Mouse (Mus musculus) heart, embryonic 15.5 days (tissue): ENCODE results near the gene F12. TPM values are rescaled to one million over a fixed set of nuclear protein-coding genes. Genes with fewer than 3 reads are reported as not detected.
"Not testable (repeated sequence)": the region's sequence is repeated elsewhere in the genome, so short reads cannot be mapped to it uniquely, and the experiment has no call there.

Experiments
- ATAC-seq: fragments of 200-750 bp; cut with Nextera tagmentation; replicated peaks from 2 replicates; pipeline ENCODE4 v1.8.0; 2017; ENCODE audit warnings: low read depth, moderate TSS enrichment; ENCODE audit not compliant: insufficient number of reproducible peaks, insufficient read depth, low FRiP score
- H3K27ac ChIP-seq: fragments of 300-500 bp; sonication (generic); 2 replicates; pipeline ENCODE4 v1.5.1; 2015; ENCODE audit warnings: mild to moderate bottlenecking, inconsistent platforms
- H3K27me3 ChIP-seq: fragments of 300-500 bp; sonication (generic); 2 replicates; pipeline ENCODE4 v1.6.1; 2015; ENCODE audit warnings: inconsistent platforms
- H3K36me3 ChIP-seq: fragments of 300-500 bp; sonication (generic); 2 replicates; pipeline ENCODE4 v1.6.1; 2015; ENCODE audit warnings: mild to moderate bottlenecking, inconsistent platforms
- H3K4me1 ChIP-seq: fragments of 300-500 bp; sonication (generic); replicated peaks from 2 replicates; pipeline ENCODE4 v1.6.1; 2015; ENCODE audit warnings: inconsistent platforms
- H3K4me2 ChIP-seq: fragments of 300-500 bp; sonication (generic); 2 replicates; pipeline ENCODE4 v1.6.1; 2015; ENCODE audit warnings: inconsistent platforms, mild to moderate bottlenecking, moderate library complexity
- H3K4me3 ChIP-seq: fragments of 300-500 bp; sonication (generic); 2 replicates; pipeline ENCODE4 v1.5.1; 2015; ENCODE audit warnings: mild to moderate bottlenecking, inconsistent platforms
- H3K9ac ChIP-seq: fragments of 300-500 bp; sonication (generic); 2 replicates; pipeline ENCODE4 v1.6.1; 2015; ENCODE audit warnings: mild to moderate bottlenecking, inconsistent platforms
- H3K9me3 ChIP-seq: fragments of 300-500 bp; sonication (generic); replicated peaks from 2 replicates; pipeline ENCODE4 v1.6.1; 2016; ENCODE audit warnings: inconsistent platforms
- WGBS: fragments of 180-500 bp; shearing (Covaris S2); methylation state at CpG from one replicate; pipeline ENCODE4 v1.1.7; 2015; ENCODE audit warnings: mixed read lengths; 5-methylcytosine and 5-hydroxymethylcytosine counted together
- polyA plus RNA-seq: library from polyadenylated mRNA; unstranded; fragments of >200 nt; fragmentation: Nextera tagmentation; extraction: Ambion mirVana; gene quantifications from 2 replicates; pipeline ENCODE4 v1.2.1, GENCODE M21; 2015

The F12 gene
- polyA plus RNA-seq, 1 experiment from 2014 or later: 0.10 TPM

- 85% methylated on average over 9 of the region's 9 CpGs for WGBS
- Histone ChIP-seq H3K36me3 (peaks cover 30% of the 10 kb centered on the region), H3K4me3 (no peak overlapping the region), H3K4me2 (no peak overlapping the region), H3K27me3 (no peaks in the 10 kb centered on the region), H3K4me1 (peaks cover 57% of the 10 kb centered on the region), H3K9me3 (no peaks in the 10 kb centered on the region), H3K27ac (no peak overlapping the region), H3K9ac (no peak overlapping the region)
- ATAC-seq: no peak
Measured at GRCm38 (mm10) chr13:55449205-55449604, 22.6 kb upstream of the F12 start.

DNA sequence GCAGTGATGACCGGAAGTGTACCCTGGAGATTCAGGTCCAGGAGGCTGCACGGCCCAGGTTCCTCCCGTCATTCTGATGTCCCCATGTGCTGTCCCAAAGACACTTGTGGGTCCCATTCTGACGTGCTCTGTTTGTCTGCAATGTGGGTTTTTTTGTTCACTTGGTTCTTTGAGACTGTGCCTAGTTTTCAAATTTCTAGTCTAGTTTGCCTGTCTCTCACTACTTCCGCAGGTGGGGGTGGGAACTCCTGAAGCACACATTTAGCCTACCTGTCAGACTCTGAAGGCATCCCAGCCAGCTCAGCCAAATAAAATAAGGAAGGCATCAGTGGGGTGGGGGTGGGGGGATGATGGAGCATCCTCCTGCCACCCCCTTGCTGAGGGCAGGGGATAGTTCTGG is 21.5 kb upstream of the F12 start:
- no peaks in the 10 kb centered on the region for H3K27me3 ChIP-seq
- WGBS: 92% methylated on average over 5 of the region's 5 CpGs
- no peak overlapping the region for H3K27ac ChIP-seq
- H3K9ac ChIP-seq: no peak overlapping the region
- H3K4me2 ChIP-seq: no peak overlapping the region
- H3K4me3 ChIP-seq: no peak overlapping the region
- no peaks in the 10 kb centered on the region for H3K9me3 ChIP-seq
- ATAC-seq: no peak
- peaks cover 62% of the 10 kb centered on the region for H3K4me1 ChIP-seq
- peaks cover 22% of the 10 kb centered on the region for H3K36me3 ChIP-seq

DNA sequence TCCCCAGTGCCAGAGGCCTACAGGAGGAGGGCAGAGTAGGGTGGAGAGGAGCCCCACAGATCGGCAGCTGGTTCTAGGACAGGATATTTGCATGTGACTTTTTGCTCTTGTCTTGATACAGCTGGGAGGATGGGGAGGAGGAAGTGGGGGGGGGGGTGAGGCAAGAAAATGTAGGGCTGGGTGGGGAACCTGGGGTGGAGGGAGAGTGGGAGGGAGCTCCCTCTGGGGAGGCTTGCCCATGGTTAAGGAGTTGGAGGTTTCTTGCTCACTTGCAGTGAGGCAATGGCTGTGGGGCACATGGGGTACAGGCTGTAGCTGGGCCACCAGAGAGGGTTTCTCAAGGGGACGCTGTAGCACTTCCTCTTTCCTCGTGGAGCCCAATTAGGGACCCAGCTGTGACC is 20.9 kb upstream of the F12 start:
- 54% methylated on average over 3 of the region's 3 CpGs for WGBS
- Histone ChIP-seq H3K36me3 (peaks cover 16% of the 10 kb centered on the region), H3K4me3 (no peak overlapping the region), H3K9me3 (no peaks in the 10 kb centered on the region), H3K4me1 (peaks cover 62% of the 10 kb centered on the region), H3K9ac (no peak overlapping the region), H3K4me2 (no peak overlapping the region), H3K27ac (no peak overlapping the region), H3K27me3 (no peaks in the 10 kb centered on the region)
- ATAC-seq: no peak

GRCm38 (mm10) chr13:55446483-55447105 is 20.0 kb upstream of the F12 start:
- Histone ChIP-seq H3K4me3 (peak overlapping the region; percentile 80), H3K36me3 (peaks cover 7% of the 10 kb centered on the region), H3K27me3 (no peaks in the 10 kb centered on the region), H3K27ac (no peak overlapping the region), H3K9ac (no peak overlapping the region), H3K9me3 (no peaks in the 10 kb centered on the region), H3K4me2 (peak overlapping the region; percentile 86), H3K4me1 (peaks cover 55% of the 10 kb centered on the region)
- 62% methylated on average over 6 of the region's 6 CpGs for WGBS
- no peak for ATAC-seq

DNA sequence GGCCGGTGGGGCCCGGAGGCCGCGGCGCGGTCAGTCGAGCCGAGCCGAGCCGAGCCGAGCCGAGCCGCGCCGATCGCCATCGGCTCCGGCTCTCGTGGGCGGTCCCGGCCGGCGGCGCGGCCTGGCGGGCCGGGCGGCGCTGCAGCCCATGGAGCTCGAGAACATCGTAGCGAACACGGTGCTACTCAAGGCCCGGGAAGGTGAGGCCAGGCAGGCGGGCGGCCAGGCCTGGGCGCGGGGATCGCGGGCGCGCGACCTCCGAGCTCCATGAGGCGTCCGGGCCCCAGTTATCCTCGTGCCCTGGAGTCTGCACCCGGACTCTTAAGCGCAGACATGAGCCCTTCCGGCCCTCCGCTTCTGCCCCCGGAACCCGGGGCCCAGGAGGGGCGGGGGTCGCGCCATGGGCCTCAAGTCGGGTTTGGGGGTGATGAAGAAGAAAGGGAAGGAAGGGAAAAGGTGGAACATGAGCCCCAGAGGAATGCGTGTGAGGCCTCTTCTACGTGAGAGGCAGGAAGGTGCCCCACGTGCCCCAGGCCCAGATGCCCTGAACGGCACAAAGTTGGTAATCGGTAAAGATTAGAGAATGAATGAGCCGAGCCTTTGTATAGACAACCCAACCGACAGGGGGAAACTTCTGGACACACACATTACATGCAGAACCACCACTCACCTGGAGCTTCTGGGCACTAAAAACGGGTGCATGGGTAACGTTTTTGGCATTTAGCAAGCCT is 18.9 kb upstream of the F12 start:
- Histone ChIP-seq H3K9me3 (no peaks in the 10 kb centered on the region), H3K4me2 (peak overlapping the region; percentile 86), H3K27me3 (no peaks in the 10 kb centered on the region), H3K4me1 (peaks cover 48% of the 10 kb centered on the region), H3K9ac (peak overlapping the region; percentile 96), H3K4me3 (peak overlapping the region; percentile 80), H3K27ac (peak overlapping the region; percentile 97), H3K36me3 (peaks cover under 1% of the 10 kb centered on the region; the same call in 1 of the 2 replicates)
- no peak for ATAC-seq
- under 1% methylated on average over 51 of the region's 66 CpGs for WGBS

DNA sequence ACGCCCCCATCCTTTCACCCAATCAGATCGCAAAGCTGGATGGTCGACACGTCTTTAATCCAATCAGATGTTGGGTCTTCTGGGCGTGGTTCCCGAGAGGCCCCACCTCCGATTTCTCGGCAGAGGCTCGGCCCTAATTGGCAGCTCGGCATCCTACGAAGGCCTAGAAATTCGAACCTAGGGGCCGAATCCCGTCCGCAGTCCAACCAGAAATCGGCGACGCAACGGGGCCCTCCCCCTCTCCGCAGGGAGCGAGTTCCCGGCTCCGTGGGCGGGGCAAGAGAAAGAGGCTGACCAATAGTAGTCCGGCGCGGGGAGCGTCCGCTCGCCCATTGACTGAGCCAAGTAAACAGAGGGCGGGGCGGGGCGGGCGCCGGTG is 18.3 kb upstream of the F12 start, which contains the start of gene Grk6:
Grk6 (plus strand) TSS at position 136 of the 379 bp plus-strand sequence.
- peak; percentile 97 for ATAC-seq
- under 1% methylated on average over 35 of the region's 35 CpGs for WGBS
- peak within 1 kb of the TSS; percentile 86 for H3K4me2 ChIP-seq
- peak within 1 kb of the TSS; percentile 80 for H3K4me3 ChIP-seq
- H3K27ac ChIP-seq: peak within 1 kb of the TSS; percentile 97
- peak within 1 kb of the TSS; percentile 96 for H3K9ac ChIP-seq
- no peaks in the 10 kb centered on the region for H3K27me3 ChIP-seq
- no peaks in the 10 kb centered on the region for H3K36me3 ChIP-seq
- H3K4me1 ChIP-seq: peaks cover 42% of the 10 kb centered on the region
- H3K9me3 ChIP-seq: no peaks in the 10 kb centered on the region

DNA sequence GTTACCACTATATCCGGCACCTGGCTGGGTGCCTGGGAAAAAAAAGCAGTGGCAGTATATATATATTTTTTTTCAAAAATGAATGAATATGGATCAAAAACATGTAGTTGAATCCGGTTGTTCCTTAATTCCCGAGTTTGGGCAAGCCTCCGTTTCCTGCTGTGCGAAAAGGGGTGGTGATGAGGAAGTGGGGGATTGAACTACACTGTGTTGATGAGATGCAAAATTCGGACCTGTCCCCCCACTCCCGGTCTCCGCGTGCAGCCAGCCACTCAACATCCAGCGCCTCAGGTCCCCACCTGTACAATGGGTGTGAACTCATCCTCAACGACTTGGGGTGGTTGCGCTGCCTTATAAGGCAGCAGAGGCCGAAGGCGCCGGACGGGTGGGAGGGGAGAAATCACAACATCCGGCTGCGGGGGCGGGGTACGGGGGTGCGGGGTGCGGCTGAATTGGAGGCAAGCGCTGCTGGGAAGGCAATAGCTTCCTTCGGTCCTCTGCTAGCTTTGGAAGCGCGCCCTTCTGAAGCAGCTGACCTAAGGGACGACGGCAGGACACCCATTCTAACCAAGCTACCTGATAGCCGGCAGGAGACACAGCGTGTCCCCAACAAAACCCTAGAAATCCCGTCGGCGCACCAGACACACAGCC is 17.8 kb upstream of the F12 start:
- H3K4me1 ChIP-seq: peaks cover 36% of the 10 kb centered on the region
- H3K9ac ChIP-seq: peak overlapping the region; percentile 52
- ATAC-seq: peak; percentile 62

DNA sequence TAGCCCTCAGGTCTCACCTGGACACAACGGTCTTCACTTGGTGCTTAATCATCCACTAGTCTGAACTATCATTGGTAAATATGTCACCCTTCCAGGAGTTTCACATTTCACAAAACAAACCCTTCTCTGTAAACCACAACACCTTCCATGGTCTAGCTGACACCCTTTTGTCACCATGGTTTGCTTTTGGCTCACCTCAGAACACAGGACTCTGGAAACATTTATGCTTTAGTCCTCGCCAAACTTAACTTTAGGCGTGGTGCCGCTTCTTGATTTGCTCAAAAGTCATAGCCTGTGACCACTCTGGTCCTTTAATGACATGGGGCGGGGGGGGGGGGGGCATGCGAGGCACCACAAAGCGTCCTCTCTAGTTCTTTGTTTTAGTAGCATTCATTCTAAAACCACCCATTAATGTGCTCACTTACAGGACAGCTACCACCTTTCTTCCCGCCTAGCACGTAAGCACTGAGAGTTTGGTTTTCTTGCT is 17.2 kb upstream of the F12 start:
- Histone ChIP-seq H3K27ac (peak overlapping the region; percentile 97), H3K4me2 (peak overlapping the region; percentile 86), H3K4me1 (peaks cover 31% of the 10 kb centered on the region), H3K27me3 (no peaks in the 10 kb centered on the region), H3K4me3 (peak overlapping the region; percentile 80), H3K9me3 (no peaks in the 10 kb centered on the region), H3K36me3 (no peaks in the 10 kb centered on the region), H3K9ac (peak overlapping the region; percentile 52)
- 36% methylated on average over 9 of the region's 9 CpGs for WGBS
- ATAC-seq: no peak

More for the DNA sequence above, 17.8 kb upstream of the F12 start:
- Histone ChIP-seq H3K27ac (peak overlapping the region; percentile 97), H3K27me3 (no peaks in the 10 kb centered on the region), H3K36me3 (no peaks in the 10 kb centered on the region), H3K4me3 (peak overlapping the region; percentile 80), H3K4me2 (peak overlapping the region; percentile 86), H3K9me3 (no peaks in the 10 kb centered on the region)
- under 1% methylated on average over 33 of the region's 33 CpGs for WGBS

- not testable (repeated sequence) for H3K27me3 ChIP-seq, H3K9me3 ChIP-seq, H3K4me3 ChIP-seq, ATAC-seq, H3K27ac ChIP-seq, H3K4me1 ChIP-seq, H3K36me3 ChIP-seq, H3K9ac ChIP-seq, H3K4me2 ChIP-seq
- WGBS: 81% methylated on average over 15 of the region's 15 CpGs
Measured at GRCm38 (mm10) chr13:55437111-55437629, 10.6 kb upstream of the F12 start.

GRCm38 (mm10) chr13:55431889-55432685 is 5.5 kb upstream of the F12 start:
- 58% methylated on average over 10 of the region's 10 CpGs for WGBS
- H3K9me3 ChIP-seq: no peaks in the 10 kb centered on the region
- ATAC-seq: no peak

More at GRCm38 (mm10) chr13:55431889-55432685, 5.5 kb upstream of the F12 start:
- H3K27me3 ChIP-seq: no peaks in the 10 kb centered on the region; the same call in 1 of the 2 replicates
- no peak overlapping the region for H3K4me2 ChIP-seq
- H3K4me3 ChIP-seq: no peak overlapping the region
- no peak overlapping the region for H3K27ac ChIP-seq
- no peaks in the 10 kb centered on the region for H3K4me1 ChIP-seq
- no peak overlapping the region for H3K9ac ChIP-seq
- H3K36me3 ChIP-seq: no peaks in the 10 kb centered on the region
